Mouse (Mus musculus): ENCODE measurements around the gene Gm20517.

GRCm38 (mm10) chr17:47594969-47595247 lies 16.5 kb upstream of the Gm20517 start:
- no peak for TF ChIP-seq CTCF (IDR thresholded peaks at IDR 0.05; ENCODE audit: borderline replicate concordance, insufficient read depth, low read length)
- TF ChIP-seq POLR2A (IDR thresholded peaks at IDR 0.05; ENCODE audit: low read depth, low read length), result no peak

Measured in embryonic fibroblast, embryonic 13.5 days (primary cell).